Mouse (Mus musculus): Measurements from ENCODE around the gene Magi1. TPM values are rescaled to one million over a fixed set of nuclear protein-coding genes. Genes with fewer than 3 reads are reported as not detected.

Gene Magi1
- total and polyA plus RNA-seq, 2 experiments from 2014 or later, result 16.4 to 53.0 TPM

DNA sequence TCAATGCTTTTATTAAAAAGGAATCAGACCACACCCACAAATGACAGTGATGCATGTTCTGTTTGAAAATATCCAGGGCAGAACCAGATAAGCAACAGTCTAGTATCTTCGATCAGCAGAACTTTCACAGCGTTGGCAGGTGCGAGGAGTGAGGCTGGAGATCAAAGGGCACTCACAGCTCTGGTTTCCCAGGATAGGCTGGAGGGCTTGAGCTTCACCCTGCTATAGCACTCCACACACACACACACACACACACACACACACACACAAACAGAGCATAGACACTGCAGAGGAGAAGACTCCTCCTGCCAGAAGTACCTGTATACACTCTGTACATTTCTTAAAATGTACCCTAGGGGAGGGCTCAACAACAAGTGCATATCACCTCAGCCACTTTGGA is 214.3 kb downstream of the Magi1 start:
- Histone ChIP-seq H3K36me3 (ENCODE audit: insufficient read depth) (no peaks in the 10 kb centered on the region), H3K4me3 (ENCODE audit: low read depth, low read length) (no peak overlapping the region), H3K27ac (ENCODE audit: low read depth, low read length) (no peak overlapping the region), H3K27me3 (ENCODE audit: insufficient read depth, low read length) (no peaks in the 10 kb centered on the region), H3K4me1 (ENCODE audit: insufficient read depth) (no peaks in the 10 kb centered on the region; the same call in 1 of the 2 replicates), H3K4me2 (ENCODE audit: low read depth) (no peak overlapping the region), H3K9me3 (ENCODE audit: low read length) (no peaks in the 10 kb centered on the region), H3K9ac (no peak overlapping the region)
- WGBS, result 69% methylated on average over 3 of the region's 3 CpGs
- ATAC-seq (no peak), DNase-seq (no peak)
- TF ChIP-seq CTCF (IDR thresholded peaks at IDR 0.05; ENCODE audit: low read depth), result no peak

- 37% methylated on average over 8 of the region's 8 CpGs for WGBS
- no peaks in the 10 kb centered on the region for H3K36me3 ChIP-seq (ENCODE audit: insufficient read depth)
- H3K9me3 ChIP-seq (ENCODE audit: low read length), result no peaks in the 10 kb centered on the region
- ATAC-seq (no peak), DNase-seq (no peak)
- H3K27me3 ChIP-seq (ENCODE audit: insufficient read depth, low read length), result no peaks in the 10 kb centered on the region
- H3K4me3 ChIP-seq (ENCODE audit: low read depth, low read length), result no peak overlapping the region
- H3K4me2 ChIP-seq (ENCODE audit: low read depth), result no peak overlapping the region
- TF ChIP-seq CTCF (IDR thresholded peaks at IDR 0.05; ENCODE audit: low read depth), result no peak
- H3K9ac ChIP-seq, result no peak overlapping the region
- H3K27ac ChIP-seq (ENCODE audit: low read depth, low read length), result no peak overlapping the region
- no peaks in the 10 kb centered on the region for H3K4me1 ChIP-seq (ENCODE audit: insufficient read depth)
These were observed 215.8 kb downstream of the Magi1 start for GRCm38 (mm10) chr6:94067741-94068450.

- Histone ChIP-seq H3K27ac (ENCODE audit: low read depth, low read length) (no peak overlapping the region), H3K4me3 (ENCODE audit: low read depth, low read length) (no peak overlapping the region), H3K4me2 (ENCODE audit: low read depth) (no peak overlapping the region), H3K9me3 (ENCODE audit: low read length) (no peaks in the 10 kb centered on the region), H3K4me1 (ENCODE audit: insufficient read depth) (no peaks in the 10 kb centered on the region), H3K9ac (no peak overlapping the region), H3K27me3 (ENCODE audit: insufficient read depth, low read length) (no peaks in the 10 kb centered on the region), H3K36me3 (ENCODE audit: insufficient read depth) (no peaks in the 10 kb centered on the region)
- no peak for TF ChIP-seq CTCF (IDR thresholded peaks at IDR 0.05; ENCODE audit: low read depth)
- no peak for DNase-seq
- WGBS, result 84% methylated on average over 4 of the region's 4 CpGs
- ATAC-seq, result no peak
These were observed 218.9 kb downstream of the Magi1 start for GRCm38 (mm10) chr6:94064832-94065231.

- no peaks in the 10 kb centered on the region for H3K4me1 ChIP-seq (ENCODE audit: insufficient read depth)
- no peak for TF ChIP-seq CTCF (IDR thresholded peaks at IDR 0.05; ENCODE audit: low read depth)
- no peak overlapping the region for H3K9ac ChIP-seq
- 88% methylated on average over 4 of the region's 4 CpGs for WGBS
- H3K4me2 ChIP-seq (ENCODE audit: low read depth), result no peak overlapping the region
- ATAC-seq (no peak), DNase-seq (no peak)
- H3K9me3 ChIP-seq (ENCODE audit: low read length), result no peaks in the 10 kb centered on the region
- no peak overlapping the region for H3K4me3 ChIP-seq (ENCODE audit: low read depth, low read length)
- no peaks in the 10 kb centered on the region for H3K27me3 ChIP-seq (ENCODE audit: insufficient read depth, low read length)
- no peaks in the 10 kb centered on the region for H3K36me3 ChIP-seq (ENCODE audit: insufficient read depth)
- no peak overlapping the region for H3K27ac ChIP-seq (ENCODE audit: low read depth, low read length)
These were observed 220.2 kb downstream of the Magi1 start for GRCm38 (mm10) chr6:94063542-94063941.

- WGBS, result 64% methylated on average over 8 of the region's 8 CpGs
- Histone ChIP-seq H3K4me2 (ENCODE audit: low read depth) (no peak overlapping the region), H3K9me3 (ENCODE audit: low read length) (no peaks in the 10 kb centered on the region), H3K36me3 (ENCODE audit: insufficient read depth) (no peaks in the 10 kb centered on the region), H3K4me1 (ENCODE audit: insufficient read depth) (no peaks in the 10 kb centered on the region), H3K9ac (no peak overlapping the region), H3K4me3 (ENCODE audit: low read depth, low read length) (no peak overlapping the region), H3K27me3 (ENCODE audit: insufficient read depth, low read length) (no peaks in the 10 kb centered on the region), H3K27ac (ENCODE audit: low read depth, low read length) (no peak overlapping the region)
- ATAC-seq (no peak), DNase-seq (no peak)
- no peak for TF ChIP-seq CTCF (IDR thresholded peaks at IDR 0.05; ENCODE audit: low read depth)
These were observed 222.2 kb downstream of the Magi1 start for GRCm38 (mm10) chr6:94061424-94061980.

- WGBS, result 92% methylated on average over 7 of the region's 7 CpGs
- Histone ChIP-seq H3K4me3 (ENCODE audit: low read depth, low read length) (no peak overlapping the region), H3K27me3 (ENCODE audit: insufficient read depth, low read length) (no peaks in the 10 kb centered on the region), H3K9me3 (ENCODE audit: low read length) (no peaks in the 10 kb centered on the region), H3K4me1 (ENCODE audit: insufficient read depth) (no peaks in the 10 kb centered on the region), H3K4me2 (ENCODE audit: low read depth) (no peak overlapping the region), H3K36me3 (ENCODE audit: insufficient read depth) (no peaks in the 10 kb centered on the region), H3K9ac (no peak overlapping the region), H3K27ac (ENCODE audit: low read depth, low read length) (no peak overlapping the region)
- no peak for TF ChIP-seq CTCF (IDR thresholded peaks at IDR 0.05; ENCODE audit: low read depth)
- DNase-seq (no peak), ATAC-seq (no peak)
These were observed 223.0 kb downstream of the Magi1 start for GRCm38 (mm10) chr6:94060621-94061213.

GRCm38 (mm10) chr6:94059090-94059489 is 224.6 kb downstream of the Magi1 start:
- DNase-seq (no peak), ATAC-seq (no peak)
- Histone ChIP-seq H3K27ac (ENCODE audit: low read depth, low read length) (no peak overlapping the region), H3K4me3 (ENCODE audit: low read depth, low read length) (no peak overlapping the region), H3K4me1 (ENCODE audit: insufficient read depth) (no peaks in the 10 kb centered on the region), H3K9ac (no peak overlapping the region), H3K27me3 (ENCODE audit: insufficient read depth, low read length) (no peaks in the 10 kb centered on the region), H3K36me3 (ENCODE audit: insufficient read depth) (no peaks in the 10 kb centered on the region), H3K9me3 (ENCODE audit: low read length) (no peaks in the 10 kb centered on the region), H3K4me2 (ENCODE audit: low read depth) (no peak overlapping the region)
- WGBS, result 83% methylated on average over 2 of the region's 2 CpGs
- TF ChIP-seq CTCF (IDR thresholded peaks at IDR 0.05; ENCODE audit: low read depth), result no peak

Data from forebrain, postnatal 0 days (tissue).